Mouse (Mus musculus): ENCODE measurements at regions not wholly inside any gene's neighbourhood (a gene's known extent, or its start where the extent isn't known, plus 50 kb on each side); places are given as distances from the start of the nearest gene placed in this dataset.
"Not testable (repeated sequence)": the region's sequence is repeated elsewhere in the genome, so short reads cannot be mapped to it uniquely, and the experiment has no call there.

DNA sequence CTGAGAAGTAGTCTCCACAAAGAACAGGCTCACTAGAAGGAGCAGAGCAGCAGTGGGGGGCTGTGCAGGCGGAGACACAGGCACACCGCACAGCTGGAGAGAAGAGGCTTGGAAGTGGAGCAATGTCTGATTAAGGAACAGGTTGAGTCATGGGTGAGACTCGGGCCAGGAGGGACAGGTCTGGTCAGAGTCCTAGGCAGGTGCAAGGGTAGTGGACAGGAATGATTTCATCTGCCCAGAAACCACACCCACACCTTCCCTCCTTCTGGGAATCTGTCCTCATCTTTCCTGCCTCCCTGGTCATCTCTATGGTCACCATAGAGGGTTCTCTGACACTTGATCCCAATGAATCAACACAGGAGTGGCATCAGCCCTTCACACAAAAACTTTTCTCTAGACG lies 983.8 kb downstream of the 4930447A16Rik start:
- DNase-seq (ENCODE audit: low spot score in 2 of 2) = no peak

DNA sequence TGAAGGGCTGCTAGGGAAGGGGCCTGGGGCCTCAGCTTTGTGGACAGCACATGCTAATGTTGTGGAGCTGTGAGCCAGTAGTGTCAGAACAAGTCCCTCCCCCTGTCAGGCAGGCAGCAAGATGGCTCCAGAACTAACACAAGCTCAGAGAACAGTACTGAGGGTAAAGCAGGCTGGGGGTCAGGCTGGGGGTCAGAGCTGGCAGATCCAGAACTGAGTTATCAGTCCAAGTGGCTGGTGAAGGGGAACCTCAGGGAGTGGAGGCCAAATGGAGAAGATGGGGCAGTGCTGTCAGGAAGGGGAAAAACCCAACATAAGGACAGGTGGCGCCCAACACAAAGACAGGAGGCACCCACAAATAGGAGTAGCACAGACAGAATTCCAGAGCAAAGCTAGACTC lies 985.1 kb downstream of the 4930447A16Rik start:
- no peak for DNase-seq (ENCODE audit: low spot score in 2 of 2)

- no peak for DNase-seq (ENCODE audit: low spot score in 2 of 2)
These were observed 987.1 kb downstream of the 4930447A16Rik start for GRCm38 (mm10) chr15:38412481-38412880.

DNA sequence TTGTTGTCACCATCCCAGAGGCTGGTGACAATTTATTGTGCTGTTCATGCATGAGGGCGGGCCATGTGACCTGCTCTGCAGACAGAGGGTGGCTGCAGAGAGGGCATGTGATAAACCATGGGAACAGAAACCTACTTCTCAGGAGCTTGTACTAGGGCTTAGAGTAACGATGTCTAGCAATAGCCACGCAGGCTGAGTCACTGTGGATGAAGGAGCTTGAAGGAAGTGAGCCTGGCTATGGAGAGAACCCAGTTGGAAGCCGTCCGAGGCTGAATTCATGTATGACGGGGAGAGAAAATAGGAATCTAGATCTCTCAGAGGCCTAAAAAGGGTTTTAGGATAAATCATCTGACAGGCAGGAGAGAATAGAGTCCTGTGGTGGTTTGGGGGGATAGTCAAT lies 988.0 kb downstream of the 4930447A16Rik start:
- no peak for DNase-seq (ENCODE audit: low spot score in 2 of 2)

DNA sequence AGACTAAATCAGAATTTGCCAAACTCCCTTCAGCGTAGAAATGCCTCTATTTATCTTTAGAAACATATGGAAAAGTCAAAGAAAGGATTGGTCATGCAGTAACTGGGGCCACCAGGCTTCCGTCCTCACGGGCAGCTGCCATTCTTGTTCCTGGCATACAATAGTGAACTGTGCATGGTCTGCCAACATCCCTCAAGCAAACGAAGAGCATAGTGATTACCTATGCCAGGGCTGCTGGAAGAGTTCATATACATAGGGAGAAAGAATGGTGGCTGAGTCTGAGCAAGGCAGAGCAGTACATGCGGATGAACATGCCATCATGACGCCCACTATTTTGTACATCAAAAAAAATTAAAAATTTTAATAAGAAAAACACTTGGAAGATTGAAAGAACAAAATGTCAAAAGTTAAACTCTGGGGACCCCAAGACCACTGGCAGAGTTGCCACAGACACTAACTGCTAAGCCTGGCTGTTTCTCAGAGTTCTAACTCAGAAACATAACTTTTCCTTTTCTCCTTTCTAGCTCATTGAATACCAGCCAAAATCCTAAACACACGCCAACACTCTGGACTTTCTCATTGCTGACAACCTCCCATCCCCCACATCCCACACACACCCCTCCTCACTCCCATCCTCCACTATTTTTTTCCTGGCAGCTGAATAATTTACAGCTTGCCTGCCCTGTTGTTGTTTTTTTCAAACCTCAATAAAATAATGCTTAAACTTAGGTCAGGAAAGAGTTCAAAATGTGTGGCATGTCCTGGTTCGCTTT lies 989.1 kb downstream of the 4930447A16Rik start:
- no peak for DNase-seq (ENCODE audit: low spot score in 2 of 2)

DNA sequence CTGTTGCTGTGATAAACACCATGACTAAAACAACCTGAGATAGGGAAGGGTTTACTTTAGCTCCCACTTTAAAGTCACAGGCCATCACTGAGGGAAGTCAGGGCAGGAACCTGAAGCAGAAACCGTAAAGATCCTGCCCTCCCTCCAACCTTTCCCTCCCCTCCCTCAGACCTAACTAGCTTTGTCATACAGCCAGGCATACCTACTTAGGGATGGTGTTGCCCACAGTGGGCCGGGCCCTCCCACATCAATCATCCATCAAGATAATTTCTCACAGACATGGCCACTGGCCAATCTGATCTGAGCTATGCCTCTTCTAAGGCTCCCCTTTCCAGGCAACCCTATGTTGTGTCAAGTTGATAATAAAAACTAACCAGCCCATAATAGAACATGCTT lies 989.7 kb downstream of the 4930447A16Rik start:
- DNase-seq (ENCODE audit: low spot score in 2 of 2) = no peak

DNA sequence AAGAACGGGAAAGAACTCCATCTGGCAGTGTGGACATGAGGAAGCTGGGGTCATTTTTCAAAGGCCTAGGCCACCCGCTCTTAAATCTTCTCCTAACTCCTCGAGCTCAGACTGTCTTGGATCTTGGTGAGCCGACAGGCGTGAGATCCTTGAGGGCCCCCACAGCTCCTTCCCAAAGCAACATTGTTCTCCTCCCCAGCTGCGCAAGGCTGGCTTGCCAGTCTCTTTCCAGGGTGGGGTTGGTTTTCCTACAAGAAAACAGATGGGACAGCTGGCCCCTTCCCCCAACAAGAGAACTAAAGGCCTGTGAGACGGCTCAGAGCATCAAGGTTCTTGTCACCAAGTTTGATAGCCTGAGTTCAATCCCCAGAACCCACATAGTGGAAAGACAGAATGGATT lies 994.3 kb downstream of the 4930447A16Rik start:
- DNase-seq (ENCODE audit: low spot score in 2 of 2) = no peak

DNA sequence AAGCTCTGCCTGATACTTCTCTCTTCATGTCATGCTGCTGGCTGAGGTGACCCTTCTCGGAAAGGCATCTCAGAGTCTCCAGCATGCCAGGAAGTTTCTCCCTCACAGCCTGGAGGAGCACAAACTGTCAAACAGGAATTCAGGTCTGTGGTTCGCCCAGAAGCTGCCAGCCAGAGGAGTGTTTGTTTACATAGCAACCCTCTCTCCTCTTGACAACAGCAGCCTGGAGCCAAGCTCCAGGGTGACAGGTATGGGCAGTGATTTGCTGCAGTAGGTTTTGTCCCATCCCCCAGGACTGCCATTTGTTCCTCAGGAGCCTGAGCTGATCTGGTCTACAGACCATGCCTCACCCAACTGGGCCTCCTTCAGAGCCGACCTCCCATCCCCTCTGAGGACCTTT lies 995.4 kb downstream of the 4930447A16Rik start:
- DNase-seq (ENCODE audit: low spot score in 2 of 2) = no peak

DNA sequence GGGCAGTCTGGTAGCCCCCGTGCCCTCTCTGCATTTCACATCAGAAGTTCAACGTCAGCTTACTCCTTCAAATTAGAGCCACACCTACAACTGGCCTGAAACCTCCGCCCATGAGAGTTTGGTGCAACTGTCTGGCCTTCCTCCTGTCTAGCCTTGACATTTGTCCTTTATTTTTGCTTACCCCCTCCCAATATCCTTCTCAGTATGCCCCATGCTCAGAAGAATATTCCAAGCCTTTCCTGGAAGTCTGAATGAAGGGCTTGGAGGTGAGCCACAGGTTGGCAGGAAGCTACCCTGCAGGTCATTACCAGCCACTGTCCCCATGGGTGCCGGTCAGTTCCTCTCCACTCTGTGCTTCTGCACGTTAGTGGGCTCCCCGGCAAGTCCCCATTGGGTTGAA lies 997.4 kb downstream of the 4930447A16Rik start:
- DNase-seq (ENCODE audit: low spot score in 2 of 2) = no peak

DNA sequence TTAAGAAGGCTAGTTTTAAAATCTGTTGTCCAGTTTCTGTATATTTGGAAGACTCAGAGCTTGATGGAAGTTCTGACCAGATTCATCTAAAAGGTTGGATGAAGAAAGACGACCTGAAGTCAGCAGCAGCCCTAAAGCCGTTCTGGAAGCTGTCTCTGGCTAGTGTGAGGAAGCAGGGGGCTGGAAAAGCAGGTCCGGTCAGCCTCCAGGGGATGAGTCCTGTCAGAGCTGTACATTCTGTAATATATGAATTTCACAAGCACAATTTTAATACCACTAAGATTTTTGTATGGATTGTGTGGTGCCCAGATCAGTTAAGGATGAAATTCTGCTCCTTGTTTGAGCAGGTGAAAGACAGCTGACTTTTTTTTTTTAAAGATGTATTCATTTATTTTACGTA lies 1000.2 kb downstream of the 4930447A16Rik start:
- no peak for DNase-seq (ENCODE audit: low spot score in 2 of 2)

- DNase-seq (ENCODE audit: low spot score in 2 of 2) = no peak
These were observed 1002.6 kb downstream of the 4930447A16Rik start for GRCm38 (mm10) chr15:38427966-38428365.

GRCm38 (mm10) chr15:38431668-38432067 lies 1006.3 kb downstream of the 4930447A16Rik start:
- DNase-seq (ENCODE audit: low spot score in 2 of 2) = no peak

GRCm38 (mm10) chr15:38433386-38433785 lies 1008.0 kb downstream of the 4930447A16Rik start:
- DNase-seq (ENCODE audit: low spot score in 2 of 2) = no peak

DNA sequence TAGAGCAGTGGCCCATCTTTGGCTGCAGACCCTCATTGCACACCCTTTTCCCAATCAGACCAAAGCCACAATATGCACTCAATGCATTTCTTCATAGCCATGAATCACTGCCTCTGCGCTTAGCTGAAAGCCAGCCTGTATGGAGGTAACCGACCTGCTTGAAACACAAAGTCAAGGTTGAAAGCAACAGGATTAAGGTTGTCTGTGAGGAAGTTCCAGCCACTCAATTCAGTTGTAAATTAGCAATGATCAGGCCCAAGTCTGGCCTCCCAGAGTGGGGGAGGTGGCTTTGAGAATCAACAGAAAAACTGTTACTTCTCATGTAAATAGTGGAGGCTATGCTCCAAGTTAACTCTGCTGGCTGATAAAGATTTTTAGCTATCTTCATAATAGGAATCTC lies 1008.9 kb downstream of the 4930447A16Rik start:
- DNase-seq (ENCODE audit: low spot score in 2 of 2) = not testable (repeated sequence)
